Mouse (Mus musculus): ENCODE data around the gene Pex16. TPM values are rescaled to one million over a fixed set of nuclear protein-coding genes. Genes with fewer than 3 reads are reported as not detected.

The Pex16 gene
- polyA plus RNA-seq (2016; fragmentation: Nextera tagmentation; extraction: Ambion mirVana), result 23.1 and 25.0 TPM in 2 replicates

GRCm38 (mm10) chr2:92374514-92374913 lies at the start of gene Pex16, which contains the start of gene Large2:
TSS of gene Pex16 (plus strand) at chr2:92374676.
TSS of gene Large2 (minus strand) at chr2:92374869.
- ATAC-seq (ENCODE audit: low FRiP score), result no peak
- H3K4me1 ChIP-seq, result peaks cover 53% of the 10 kb centered on the region
- peaks cover 23% of the 10 kb centered on the region for H3K36me3 ChIP-seq
- H3K4me2 ChIP-seq (replicated peaks), result peak within 1 kb of the TSS; percentile 95
- H3K9ac ChIP-seq, result peak within 1 kb of the TSS; percentile 82
- no peaks in the 10 kb centered on the region for H3K9me3 ChIP-seq (replicated peaks)
- H3K4me3 ChIP-seq, result peak within 1 kb of the TSS; percentile 83
- 5% methylated on average over 16 of the region's 16 CpGs for WGBS
- H3K27me3 ChIP-seq, result peaks cover 22% of the 10 kb centered on the region
- peak within 1 kb of the TSS; percentile 87 for H3K27ac ChIP-seq

GRCm38 (mm10) chr2:92325676-92326075 lies 48.8 kb upstream of the Pex16 start:
- no peak overlapping the region for H3K9ac ChIP-seq
- H3K4me1 ChIP-seq, result no peaks in the 10 kb centered on the region
- no peak overlapping the region for H3K4me3 ChIP-seq
- no peaks in the 10 kb centered on the region for H3K27me3 ChIP-seq
- H3K9me3 ChIP-seq (replicated peaks), result no peaks in the 10 kb centered on the region
- peaks cover 47% of the 10 kb centered on the region for H3K36me3 ChIP-seq
- no peak for ATAC-seq (ENCODE audit: low FRiP score)
- no peak overlapping the region for H3K4me2 ChIP-seq (replicated peaks)
- H3K27ac ChIP-seq, result no peak overlapping the region
- 81% methylated on average over 7 of the region's 7 CpGs for WGBS

GRCm38 (mm10) chr2:92326221-92326620 lies 48.3 kb upstream of the Pex16 start:
- no peaks in the 10 kb centered on the region for H3K9me3 ChIP-seq (replicated peaks)
- peaks cover 44% of the 10 kb centered on the region for H3K36me3 ChIP-seq
- H3K4me1 ChIP-seq, result no peaks in the 10 kb centered on the region
- ATAC-seq (ENCODE audit: low FRiP score), result no peak
- no peaks in the 10 kb centered on the region for H3K27me3 ChIP-seq
- H3K4me2 ChIP-seq (replicated peaks), result no peak overlapping the region
- no peak overlapping the region for H3K27ac ChIP-seq
- H3K9ac ChIP-seq, result no peak overlapping the region
- no peak overlapping the region for H3K4me3 ChIP-seq
- WGBS, result 91% methylated on average over 1 of the region's 1 CpGs

- Histone ChIP-seq H3K4me1 (no peaks in the 10 kb centered on the region), H3K4me3 (no peak overlapping the region), H3K9me3 (replicated peaks) (no peaks in the 10 kb centered on the region), H3K4me2 (replicated peaks) (no peak overlapping the region), H3K36me3 (peaks cover 40% of the 10 kb centered on the region), H3K9ac (no peak overlapping the region), H3K27ac (no peak overlapping the region), H3K27me3 (no peaks in the 10 kb centered on the region)
- WGBS, result 96% methylated on average over 4 of the region's 4 CpGs
- no peak for ATAC-seq (ENCODE audit: low FRiP score)
Observed at GRCm38 (mm10) chr2:92327601-92328000, 46.9 kb upstream of the Pex16 start.

GRCm38 (mm10) chr2:92328206-92328605 lies 46.3 kb upstream of the Pex16 start:
- Histone ChIP-seq H3K27ac (no peak overlapping the region), H3K27me3 (no peaks in the 10 kb centered on the region), H3K4me1 (no peaks in the 10 kb centered on the region), H3K36me3 (peaks cover 42% of the 10 kb centered on the region), H3K9me3 (replicated peaks) (no peaks in the 10 kb centered on the region), H3K9ac (no peak overlapping the region), H3K4me3 (no peak overlapping the region), H3K4me2 (replicated peaks) (no peak overlapping the region)
- 90% methylated on average over 8 of the region's 8 CpGs for WGBS
- no peak for ATAC-seq (ENCODE audit: low FRiP score)

GRCm38 (mm10) chr2:92330840-92331239 lies 43.6 kb upstream of the Pex16 start:
- Histone ChIP-seq H3K27ac (no peak overlapping the region), H3K4me3 (no peak overlapping the region), H3K27me3 (no peaks in the 10 kb centered on the region), H3K9me3 (replicated peaks) (no peaks in the 10 kb centered on the region), H3K4me2 (replicated peaks) (no peak overlapping the region), H3K9ac (no peak overlapping the region), H3K36me3 (peaks cover 52% of the 10 kb centered on the region), H3K4me1 (no peaks in the 10 kb centered on the region)
- no peak for ATAC-seq (ENCODE audit: low FRiP score)
- WGBS, result 53% methylated on average over 2 of the region's 2 CpGs

- Histone ChIP-seq H3K27me3 (no peaks in the 10 kb centered on the region), H3K9me3 (replicated peaks) (no peaks in the 10 kb centered on the region), H3K4me2 (replicated peaks) (no peak overlapping the region), H3K4me1 (no peaks in the 10 kb centered on the region), H3K36me3 (peaks cover 49% of the 10 kb centered on the region), H3K27ac (no peak overlapping the region), H3K9ac (no peak overlapping the region), H3K4me3 (no peak overlapping the region)
- no peak for ATAC-seq (ENCODE audit: low FRiP score)
- 80% methylated on average over 2 of the region's 2 CpGs for WGBS
Observed at GRCm38 (mm10) chr2:92331410-92331809, 43.1 kb upstream of the Pex16 start.

- no peak overlapping the region for H3K4me3 ChIP-seq
- no peaks in the 10 kb centered on the region for H3K9me3 ChIP-seq (replicated peaks)
- 94% methylated on average over 2 of the region's 2 CpGs for WGBS
- H3K27me3 ChIP-seq, result no peaks in the 10 kb centered on the region
- no peak overlapping the region for H3K9ac ChIP-seq
- no peak overlapping the region for H3K4me2 ChIP-seq (replicated peaks)
- no peak for ATAC-seq (ENCODE audit: low FRiP score)
- peaks cover 49% of the 10 kb centered on the region for H3K36me3 ChIP-seq
- no peaks in the 10 kb centered on the region for H3K4me1 ChIP-seq
- no peak overlapping the region for H3K27ac ChIP-seq
Observed at GRCm38 (mm10) chr2:92331871-92332270, 42.6 kb upstream of the Pex16 start.

- ATAC-seq (ENCODE audit: low FRiP score), result no peak
- no peaks in the 10 kb centered on the region for H3K27me3 ChIP-seq
- H3K4me3 ChIP-seq, result no peak overlapping the region
- H3K4me1 ChIP-seq, result no peaks in the 10 kb centered on the region
- H3K9ac ChIP-seq, result no peak overlapping the region
- H3K36me3 ChIP-seq, result peaks cover 46% of the 10 kb centered on the region
- H3K4me2 ChIP-seq (replicated peaks), result no peak overlapping the region
- H3K9me3 ChIP-seq (replicated peaks), result no peaks in the 10 kb centered on the region
- H3K27ac ChIP-seq, result no peak overlapping the region
Observed at GRCm38 (mm10) chr2:92342418-92342817, 32.1 kb upstream of the Pex16 start.

- 87% methylated on average over 2 of the region's 2 CpGs for WGBS
- H3K9me3 ChIP-seq (replicated peaks), result no peaks in the 10 kb centered on the region
- H3K4me3 ChIP-seq, result no peak overlapping the region
- no peaks in the 10 kb centered on the region for H3K27me3 ChIP-seq
- peaks cover 68% of the 10 kb centered on the region for H3K36me3 ChIP-seq
- H3K4me2 ChIP-seq (replicated peaks), result no peak overlapping the region
- no peak for ATAC-seq (ENCODE audit: low FRiP score)
- no peaks in the 10 kb centered on the region for H3K4me1 ChIP-seq
- H3K9ac ChIP-seq, result no peak overlapping the region
- no peak overlapping the region for H3K27ac ChIP-seq
Observed at GRCm38 (mm10) chr2:92347191-92347590, 27.3 kb upstream of the Pex16 start.

GRCm38 (mm10) chr2:92349589-92350425 lies 24.7 kb upstream of the Pex16 start:
- 68% methylated on average over 6 of the region's 6 CpGs for WGBS
- no peaks in the 10 kb centered on the region for H3K4me1 ChIP-seq
- ATAC-seq (ENCODE audit: low FRiP score), result no peak
- no peaks in the 10 kb centered on the region for H3K9me3 ChIP-seq (replicated peaks)
- H3K36me3 ChIP-seq, result peaks cover 69% of the 10 kb centered on the region
- no peak overlapping the region for H3K4me2 ChIP-seq (replicated peaks)
- no peak overlapping the region for H3K27ac ChIP-seq
- no peak overlapping the region for H3K9ac ChIP-seq
- no peaks in the 10 kb centered on the region for H3K27me3 ChIP-seq
- no peak overlapping the region for H3K4me3 ChIP-seq

GRCm38 (mm10) chr2:92350686-92351085 lies 23.8 kb upstream of the Pex16 start:
- no peak for ATAC-seq (ENCODE audit: low FRiP score)
- no peak overlapping the region for H3K27ac ChIP-seq
- H3K4me1 ChIP-seq, result no peaks in the 10 kb centered on the region
- 75% methylated on average over 5 of the region's 5 CpGs for WGBS
- H3K27me3 ChIP-seq, result no peaks in the 10 kb centered on the region
- H3K4me3 ChIP-seq, result no peak overlapping the region
- H3K36me3 ChIP-seq, result peaks cover 64% of the 10 kb centered on the region
- H3K9me3 ChIP-seq (replicated peaks), result no peaks in the 10 kb centered on the region
- H3K9ac ChIP-seq, result no peak overlapping the region
- H3K4me2 ChIP-seq (replicated peaks), result no peak overlapping the region

GRCm38 (mm10) chr2:92353402-92353801 lies 21.1 kb upstream of the Pex16 start:
- Histone ChIP-seq H3K36me3 (peaks cover 63% of the 10 kb centered on the region), H3K9me3 (replicated peaks) (no peaks in the 10 kb centered on the region), H3K27me3 (no peaks in the 10 kb centered on the region), H3K4me1 (no peaks in the 10 kb centered on the region), H3K9ac (no peak overlapping the region), H3K27ac (no peak overlapping the region), H3K4me2 (replicated peaks) (no peak overlapping the region), H3K4me3 (no peak overlapping the region)
- ATAC-seq (ENCODE audit: low FRiP score), result no peak
- WGBS, result 26% methylated on average over 5 of the region's 5 CpGs
